Mouse (Mus musculus) lung, postnatal 0 days (tissue): ENCODE results near the gene Cygb.

ENCODE experiments used
- CTCF ChIP-seq: IDR thresholded peaks from 2 replicates; pipeline ENCODE4 v1.5.1; 2016; ENCODE audit warnings: antibody characterized with exemption, mild to moderate bottlenecking
- EP300 ChIP-seq: IDR thresholded peaks from 2 replicates; pipeline ENCODE4 v1.6.1; 2016; ENCODE audit warnings: antibody characterized with exemption, mild to moderate bottlenecking, control low read depth

DNA sequence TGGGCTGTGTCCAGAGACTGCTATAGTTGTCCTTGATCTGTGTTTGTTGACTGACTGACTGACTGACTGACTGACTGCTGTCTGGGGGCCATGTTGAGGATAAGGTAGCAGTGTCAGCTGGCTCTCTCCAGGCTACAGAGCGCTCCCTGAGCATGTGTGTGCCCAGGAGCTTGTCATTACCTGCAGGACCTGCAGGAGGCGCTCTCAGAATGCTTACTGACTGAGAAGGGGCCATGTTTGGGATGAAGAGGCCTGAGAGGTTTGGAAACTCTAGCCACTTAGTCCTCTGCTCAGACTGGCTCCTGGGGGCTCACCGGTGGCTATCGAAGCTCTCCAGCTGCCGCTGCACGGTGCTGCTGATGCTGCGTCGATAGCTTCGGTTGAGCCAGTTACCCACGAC, 50.8 kb downstream of the Cygb start:
- TF ChIP-seq EP300: no peak
- TF ChIP-seq CTCF: peak; percentile 82
